Mouse (Mus musculus) ES-E14 (cell line): ENCODE data around the gene Map3k14. TPM values are rescaled to one million over a fixed set of nuclear protein-coding genes. Genes with fewer than 3 reads are reported as not detected.

ENCODE experiments used
- DNase-seq: peaks from one replicate; pipeline ENCODE4 v3.0.0-alpha.2; 2013; ENCODE audit warnings: low read depth, low spot score
- H3K27ac ChIP-seq: 2 replicates; pipeline ENCODE4 v1.5.1; 2012; ENCODE audit warnings: low read depth, mild to moderate bottlenecking, low read length, moderate library complexity, mixed read lengths; ENCODE audit not compliant: poor library complexity, insufficient read depth, severe bottlenecking
- H3K36me3 ChIP-seq: 2 replicates; pipeline ENCODE4 v1.6.1; 2012; ENCODE audit warnings: mild to moderate bottlenecking, low read length, moderate library complexity, mixed read lengths; ENCODE audit not compliant: control insufficient read depth, poor library complexity, insufficient read depth, severe bottlenecking
- H3K4me1 ChIP-seq, 2 experiments: fragments of 150-350 bp in 1 of 2; sonication (generic) in 1 of 2; 2 replicates each; pipeline ENCODE4 v1.6.1; 2012; ENCODE audit warnings: low read length in 2 of 2, mild to moderate bottlenecking in 1 of 2, mixed read lengths in 1 of 2; ENCODE audit not compliant: control insufficient read depth in 2 of 2, insufficient read depth in 2 of 2, poor library complexity in 1 of 2
- H3K4me3 ChIP-seq, 2 experiments: fragments of 150-350 bp in 1 of 2; sonication (generic) in 1 of 2; 2 replicates each; pipeline ENCODE4 v1.5.1; 2012; ENCODE audit warnings: low read length in 2 of 2, low read depth in 1 of 2, mild to moderate bottlenecking in 1 of 2, mixed read lengths in 1 of 2; ENCODE audit not compliant: insufficient read depth in 1 of 2, poor library complexity in 1 of 2, severe bottlenecking in 1 of 2
- H3K9ac ChIP-seq: 2 replicates; pipeline ENCODE4 v1.6.1; 2012; ENCODE audit warnings: low read depth, mild to moderate bottlenecking, low read length, mixed read lengths; ENCODE audit not compliant: poor library complexity, insufficient read depth, severe bottlenecking
- H3K9me3 ChIP-seq: fragments of 150-350 bp; sonication (generic); 2 replicates; pipeline ENCODE4 v1.6.1; 2012; ENCODE audit warnings: low read depth, mild to moderate bottlenecking, low read length; ENCODE audit not compliant: control insufficient read depth, insufficient read depth
- CHD2 ChIP-seq: IDR thresholded peaks from 2 replicates; pipeline ENCODE4 v1.6.1; 2014; ENCODE audit warnings: mild to moderate bottlenecking, low read depth, low read length, inconsistent platforms
- HCFC1 ChIP-seq: IDR thresholded peaks from 2 replicates; pipeline ENCODE4 v1.6.1; 2012; ENCODE audit warnings: low read length, inconsistent platforms, borderline replicate concordance; ENCODE audit not compliant: insufficient read depth
- MAFK ChIP-seq: IDR thresholded peaks from 2 replicates; pipeline ENCODE4 v1.6.1; 2014; ENCODE audit warnings: mild to moderate bottlenecking, low read depth, low read length, inconsistent platforms; ENCODE audit not compliant: insufficient read depth
- ZC3H11A ChIP-seq: IDR thresholded peaks from 2 replicates; pipeline ENCODE4 v1.6.1; 2012; ENCODE audit warnings: low read depth, mild to moderate bottlenecking, inconsistent platforms, low read length, borderline replicate concordance
- ZNF384 ChIP-seq: IDR thresholded peaks from 2 replicates; pipeline ENCODE4 v1.6.1; 2012; ENCODE audit warnings: low read depth, low read length, inconsistent platforms
- in situ Hi-C, 2 experiments: fragments of 600-800 bp; cut with MboI; formaldehyde crosslinking; loops; one replicate each; pipeline ENCODE4 v1.15.1; 2025; ENCODE audit warnings: low sequenced_read_pairs in 2 of 2, inconsistent platforms in 1 of 2; ENCODE audit not compliant: unreplicated experiment in 2 of 2
- total RNA-seq: library from RNA; depleted of rRNA; stranded (reverse); fragments of 300-350 nt; gene quantifications from 2 replicates; pipeline ENCODE4 v1.2.3, GENCODE M21; 2012

Gene Map3k14
- total RNA-seq, 1 experiment, result 4.5 TPM

GRCm38 (mm10) chr11:103260034-103260433, 7.2 kb downstream of the Map3k14 start:
- TF ChIP-seq ZC3H11A (no peak), ZNF384 (no peak), MAFK (no peak), CHD2 (no peak), HCFC1 (no peak)
- Histone ChIP-seq H3K36me3 (no peaks in the 10 kb centered on the region), H3K27ac (no peak overlapping the region), H3K9me3 (no peaks in the 10 kb centered on the region), H3K4me1 (no peaks in the 10 kb centered on the region), H3K4me3 (no peak overlapping the region), H3K9ac (no peak overlapping the region)
- no peak for DNase-seq
- in situ Hi-C loops, result no loop called here

GRCm38 (mm10) chr11:103257938-103258481, 9.3 kb downstream of the Map3k14 start:
- in situ Hi-C loops, result no loop called here
- no peaks in the 10 kb centered on the region for H3K36me3 ChIP-seq
- H3K27ac ChIP-seq, result no peak overlapping the region
- no peak overlapping the region for H3K9ac ChIP-seq
- H3K9me3 ChIP-seq, result no peaks in the 10 kb centered on the region
- no peak for DNase-seq
- TF ChIP-seq MAFK (no peak), ZC3H11A (no peak), CHD2 (no peak)
- H3K4me3 ChIP-seq, result no peak overlapping the region
- no peaks in the 10 kb centered on the region for H3K4me1 ChIP-seq

- Histone ChIP-seq H3K36me3 (no peaks in the 10 kb centered on the region), H3K9me3 (no peaks in the 10 kb centered on the region), H3K4me1 (no peaks in the 10 kb centered on the region), H3K4me3 (no peak overlapping the region), H3K9ac (no peak overlapping the region), H3K27ac (no peak overlapping the region)
- DNase-seq, result no peak
- in situ Hi-C loops, result no loop called here
- TF ChIP-seq MAFK, result no peak
- no peak for TF ChIP-seq ZNF384
- TF ChIP-seq CHD2, result no peak
- TF ChIP-seq ZC3H11A, result no peak
- no peak for TF ChIP-seq HCFC1
These were observed 13.7 kb downstream of the Map3k14 start for GRCm38 (mm10) chr11:103253605-103254004.

- H3K4me1 ChIP-seq, result no peaks in the 10 kb centered on the region
- DNase-seq, result no peak
- no peak overlapping the region for H3K27ac ChIP-seq
- in situ Hi-C loops, result no loop called here
- H3K36me3 ChIP-seq, result no peaks in the 10 kb centered on the region
- H3K9me3 ChIP-seq, result no peaks in the 10 kb centered on the region
- TF ChIP-seq MAFK (no peak), HCFC1 (no peak), ZC3H11A (no peak), ZNF384 (no peak), CHD2 (no peak)
- no peak overlapping the region for H3K9ac ChIP-seq
- H3K4me3 ChIP-seq, result no peak overlapping the region
These were observed 14.9 kb downstream of the Map3k14 start for GRCm38 (mm10) chr11:103252380-103252779.

- no peaks in the 10 kb centered on the region for H3K9me3 ChIP-seq
- no peak for DNase-seq
- no peak overlapping the region for H3K27ac ChIP-seq
- no peaks in the 10 kb centered on the region for H3K4me1 ChIP-seq
- H3K4me3 ChIP-seq, result no peak overlapping the region
- in situ Hi-C loops, result no loop called here
- no peaks in the 10 kb centered on the region for H3K36me3 ChIP-seq
- no peak overlapping the region for H3K9ac ChIP-seq
- peak; percentile 48; the same call in 1 of the 2 replicates for TF ChIP-seq MAFK
- no peak for TF ChIP-seq ZC3H11A
- TF ChIP-seq HCFC1, result no peak
- TF ChIP-seq CHD2, result no peak
- TF ChIP-seq ZNF384, result no peak
These were observed 16.9 kb downstream of the Map3k14 start for GRCm38 (mm10) chr11:103250324-103250723.
